ENCODE assay signal across 8 mouse cellular contexts in the genomic region with DNA sequence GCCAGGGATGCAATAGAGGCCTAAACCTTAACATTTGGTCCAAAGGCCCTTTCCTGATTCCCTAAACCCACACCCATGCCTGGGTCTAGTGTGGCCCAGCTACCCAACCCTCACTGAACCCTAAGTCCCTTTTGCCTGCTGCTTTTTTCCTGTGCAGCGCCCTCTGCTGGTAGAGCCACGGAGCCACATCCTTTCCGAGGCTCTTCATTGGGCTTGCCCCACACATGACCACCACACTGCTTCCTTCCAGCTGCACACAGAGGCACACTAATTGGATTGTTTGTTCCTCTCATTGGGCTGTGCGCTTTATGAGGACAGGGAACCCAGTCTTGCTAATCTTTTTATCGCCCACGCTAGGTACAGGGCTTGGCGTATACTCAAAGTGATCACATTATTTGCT.
DNase-seq lines count a peak whose midpoint lies in the region; ATAC-seq and TF ChIP-seq lines count a peak whose summit lies in the region.

No protein-coding gene starts in this region.

- 0 out of 2 replicates have a peak, but pooled peaks have one; percentile 18 for ATAC-seq in embryonic facial prominence, embryonic 14.5 days (ENCODE audit: low read depth)
- ATAC-seq in midbrain, embryonic 14.5 days (ENCODE audit: low FRiP score, low TSS enrichment), result no peak

- no peak overlapping the region for H3K9ac ChIP-seq in embryonic facial prominence, embryonic 14.5 days (ENCODE audit: low read depth, low read length)
- no peak overlapping the region for H3K9ac ChIP-seq in midbrain, embryonic 14.5 days (replicated peaks; ENCODE audit: low read length)

- DNase-seq in gastrocnemius, adult 2 months, result peak; percentile 24
- DNase-seq in gastrocnemius, adult 8-10 months (ENCODE audit: low spot score in 2 of 2), result no peak
- DNase-seq in right cerebral cortex, postnatal 4 days, result peak; percentile 31
- DNase-seq in right cerebral cortex, postnatal 36 days (ENCODE audit: low spot score in 2 of 2), result no peak
- DNase-seq in embryonic facial prominence, embryonic 14.5 days (ENCODE audit: low spot score), result no peak
- DNase-seq in midbrain, embryonic 14.5 days, result peak; percentile 49
- DNase-seq in Muller cell, postnatal 12 days (ENCODE audit: inconsistent ontology term), result no peak
- no peak for DNase-seq in heart, adult 9 months (ENCODE audit: low spot score in 2 of 2)

- H3K27ac ChIP-seq in gastrocnemius, adult 2 months, result no peak overlapping the region
- no peak overlapping the region for H3K27ac ChIP-seq in embryonic facial prominence, embryonic 14.5 days (replicated peaks; ENCODE audit: low read depth, low read length)
- H3K27ac ChIP-seq in midbrain, embryonic 14.5 days (replicated peaks; ENCODE audit: low read depth, low read length), result no peak overlapping the region

- WGBS in embryonic facial prominence, embryonic 14.5 days, result 58% methylated on average over 7 of the region's 7 CpGs
- WGBS in midbrain, embryonic 14.5 days, result 49% methylated on average over 7 of the region's 7 CpGs

- no peak overlapping the region for H3K4me2 ChIP-seq in embryonic facial prominence, embryonic 14.5 days (ENCODE audit: low read depth, low read length)
- no peak overlapping the region for H3K4me2 ChIP-seq in midbrain, embryonic 14.5 days (ENCODE audit: low read length)

- H3K27me3 ChIP-seq in embryonic facial prominence, embryonic 14.5 days (replicated peaks; ENCODE audit: control insufficient read depth, insufficient read depth, low read length), result no peaks in the 10 kb centered on the region
- peaks cover 3% of the 10 kb centered on the region; the same call in 1 of the 2 replicates for H3K27me3 ChIP-seq in midbrain, embryonic 14.5 days (ENCODE audit: control insufficient read depth, insufficient read depth, low read length)

- H3K36me3 ChIP-seq in embryonic facial prominence, embryonic 14.5 days (ENCODE audit: control insufficient read depth, insufficient read depth, low read length), result no peaks in the 10 kb centered on the region
- no peaks in the 10 kb centered on the region for H3K36me3 ChIP-seq in midbrain, embryonic 14.5 days (ENCODE audit: control insufficient read depth, insufficient read depth, low read length)

- no peaks in the 10 kb centered on the region for H3K4me1 ChIP-seq in embryonic facial prominence, embryonic 14.5 days (ENCODE audit: control insufficient read depth, insufficient read depth, low read length)
- H3K4me1 ChIP-seq in midbrain, embryonic 14.5 days (ENCODE audit: control insufficient read depth, insufficient read depth, low read length), result no peaks in the 10 kb centered on the region

- intact Hi-C loops in gastrocnemius, adult 2 months (cut with DNase I), result no loop called here

- H3K9me3 ChIP-seq in embryonic facial prominence, embryonic 14.5 days (ENCODE audit: control insufficient read depth, low read length), result no peaks in the 10 kb centered on the region
- no peaks in the 10 kb centered on the region for H3K9me3 ChIP-seq in midbrain, embryonic 14.5 days (ENCODE audit: control insufficient read depth, low read length)

- peak; percentile 61 for TF ChIP-seq CTCF in gastrocnemius, adult 2 months (IDR thresholded peaks at IDR 0.05)

- no peak overlapping the region for H3K4me3 ChIP-seq in gastrocnemius, adult 2 months
- H3K4me3 ChIP-seq in embryonic facial prominence, embryonic 14.5 days (ENCODE audit: low read depth, low read length), result no peak overlapping the region
- no peak overlapping the region for H3K4me3 ChIP-seq in midbrain, embryonic 14.5 days (replicated peaks; ENCODE audit: low read depth, low read length)

Comparison
In these comparisons a context has a peak if more than half of its experiments do, and no peak if none do; other contexts are left out.
1. DNase-seq: peak in gastrocnemius, adult 2 months (single experiment), right cerebral cortex, postnatal 4 days (single experiment) and midbrain, embryonic 14.5 days (single experiment); none in gastrocnemius, adult 8-10 months (0 of 2), right cerebral cortex, postnatal 36 days (0 of 2), embryonic facial prominence, embryonic 14.5 days (single experiment), Muller cell, postnatal 12 days (single experiment) and heart, adult 9 months (0 of 2).